Mouse (Mus musculus) telencephalon, adult 2 months (tissue): ENCODE measurements around the gene Gpr153.

ENCODE experiments used
- DNase-seq: peaks from one replicate; pipeline ENCODE4 v3.0.0-alpha.2; 2011; ENCODE audit warnings: low read depth, low spot score

Gene Gpr153

DNA sequence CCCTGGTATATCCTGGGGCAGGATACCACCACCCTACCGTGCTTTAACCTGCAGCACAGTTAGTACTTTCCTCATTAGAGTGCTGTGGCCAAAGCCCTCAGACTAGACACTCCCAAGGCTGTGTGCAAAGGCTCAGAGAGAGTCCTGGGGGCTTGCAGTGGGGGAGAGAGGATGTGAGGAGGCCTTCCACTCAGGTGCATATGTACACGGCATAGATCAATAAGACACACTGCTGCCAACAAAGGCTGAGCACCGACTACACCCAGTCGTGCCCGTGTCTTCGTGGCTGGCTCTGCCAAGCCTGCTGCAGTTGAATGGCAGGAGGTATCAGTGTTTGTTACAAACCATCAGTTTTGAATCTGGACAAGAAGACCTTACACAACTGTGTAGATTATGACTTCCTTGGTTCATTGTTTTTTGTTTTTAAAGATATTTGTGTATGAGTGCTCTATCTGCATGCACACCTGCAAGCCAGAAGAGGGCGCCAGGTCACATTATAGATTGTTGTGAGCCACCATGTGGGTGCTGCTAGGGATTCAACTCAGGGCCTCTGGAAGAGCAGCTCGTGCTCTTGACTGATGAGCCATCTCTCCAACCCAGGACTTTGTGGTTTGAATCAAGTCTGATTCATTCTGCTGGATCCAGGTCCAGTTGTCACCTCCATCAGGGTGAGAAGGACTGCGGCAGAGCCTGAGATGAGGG, 9.0 kb upstream of the Gpr153 start:
- DNase-seq: no peak

DNA sequence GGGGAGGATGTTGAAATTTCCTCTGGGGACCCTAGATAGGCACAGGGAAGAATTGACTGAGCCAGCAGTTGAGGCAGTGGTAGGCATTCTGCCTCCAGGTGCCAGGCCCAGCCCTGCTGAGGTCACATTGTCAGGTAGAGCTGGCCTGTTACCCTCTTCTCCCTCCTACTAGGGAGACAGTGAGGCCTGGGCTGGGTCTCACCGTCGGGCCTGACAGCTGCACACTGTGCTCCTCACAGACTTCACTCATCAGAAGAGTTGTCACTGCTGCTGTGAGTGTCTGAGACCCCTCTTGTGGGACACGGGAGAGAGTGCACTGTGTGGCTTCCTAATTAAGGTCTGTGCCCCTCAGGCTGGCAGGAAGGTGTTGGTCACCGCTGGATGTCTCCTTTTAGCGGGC, 8.2 kb upstream of the Gpr153 start:
- no peak for DNase-seq

DNA sequence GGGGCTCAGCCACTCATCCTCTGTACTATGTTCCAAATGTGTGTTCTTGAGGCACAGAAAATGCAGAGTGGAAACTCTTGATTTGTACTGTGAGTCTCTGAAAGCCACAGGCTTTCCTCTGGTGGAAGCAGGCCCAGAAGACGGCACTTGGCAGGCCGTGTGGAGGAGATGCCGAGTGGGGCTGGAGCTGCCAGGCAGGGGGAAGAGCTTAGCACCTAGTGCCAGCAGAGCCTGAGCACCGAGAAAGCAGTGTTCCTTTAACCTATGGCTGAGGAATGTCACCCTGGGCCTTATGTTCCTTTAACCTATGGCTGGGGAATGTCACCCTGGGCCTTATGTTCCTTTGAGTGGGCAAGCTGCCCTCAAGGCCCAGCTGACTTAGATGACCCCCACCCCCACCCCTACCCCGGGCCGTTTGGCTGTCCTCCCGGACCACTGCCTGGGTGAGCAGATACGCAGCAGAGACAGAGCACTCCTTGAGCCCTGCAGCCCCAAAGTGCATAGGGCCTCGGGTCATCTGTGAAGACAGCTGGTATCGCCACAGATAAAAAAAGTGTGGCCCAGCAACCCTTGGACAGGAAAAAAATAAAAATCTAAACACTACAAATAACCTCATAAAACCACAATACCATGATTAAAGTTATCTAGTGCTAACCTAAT, 7.7 kb upstream of the Gpr153 start:
- DNase-seq: no peak

DNA sequence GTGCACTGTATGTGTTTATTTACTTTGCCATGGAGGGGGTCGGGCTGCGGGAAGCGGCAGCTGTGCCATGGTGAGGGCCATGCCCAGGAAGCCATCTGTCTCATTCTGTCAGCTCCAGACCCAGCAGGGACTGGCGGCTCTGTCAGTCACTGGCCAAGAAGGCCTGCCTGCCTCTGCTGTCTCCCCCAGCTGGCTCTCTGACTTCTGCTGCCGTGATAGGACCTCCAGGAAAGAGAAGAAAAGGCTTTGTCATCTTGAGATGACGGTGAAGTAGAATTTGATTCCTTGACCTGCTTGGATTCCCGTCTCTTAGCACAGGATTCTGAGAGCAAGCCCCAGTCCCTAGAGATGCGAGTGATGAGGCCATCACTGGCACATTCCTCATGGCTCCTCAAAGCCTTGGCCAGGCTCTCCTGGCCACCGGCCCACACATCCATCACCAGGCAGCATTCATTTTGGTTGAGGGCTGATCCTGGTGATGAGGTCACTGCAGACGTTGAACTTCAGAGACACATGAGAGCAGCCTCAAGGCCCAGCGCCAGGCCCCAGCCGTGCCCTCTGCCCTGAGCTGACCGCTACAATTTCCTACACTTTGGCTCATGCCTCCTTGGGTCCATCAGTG, 6.2 kb upstream of the Gpr153 start:
- DNase-seq: no peak

DNA sequence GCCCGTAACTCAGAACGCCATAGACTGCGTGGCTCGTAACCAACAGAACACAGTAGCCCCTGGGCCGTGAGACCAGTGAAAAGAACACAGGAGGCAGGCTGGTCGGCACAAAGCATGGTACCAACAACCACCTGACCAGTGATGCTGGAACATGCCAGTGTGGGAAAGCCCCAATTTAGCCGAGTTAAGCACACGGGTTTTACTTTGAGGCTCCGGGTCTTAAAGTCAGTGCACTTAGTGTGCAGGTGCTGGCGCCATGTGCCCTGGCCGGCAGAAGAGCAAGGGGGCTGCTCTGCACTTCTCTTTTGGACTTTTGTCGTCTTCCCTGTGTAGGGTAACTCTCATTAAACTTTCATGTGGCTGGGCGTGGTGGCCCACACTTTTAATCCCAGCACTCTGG, 4.1 kb upstream of the Gpr153 start:
- DNase-seq: no peak

DNA sequence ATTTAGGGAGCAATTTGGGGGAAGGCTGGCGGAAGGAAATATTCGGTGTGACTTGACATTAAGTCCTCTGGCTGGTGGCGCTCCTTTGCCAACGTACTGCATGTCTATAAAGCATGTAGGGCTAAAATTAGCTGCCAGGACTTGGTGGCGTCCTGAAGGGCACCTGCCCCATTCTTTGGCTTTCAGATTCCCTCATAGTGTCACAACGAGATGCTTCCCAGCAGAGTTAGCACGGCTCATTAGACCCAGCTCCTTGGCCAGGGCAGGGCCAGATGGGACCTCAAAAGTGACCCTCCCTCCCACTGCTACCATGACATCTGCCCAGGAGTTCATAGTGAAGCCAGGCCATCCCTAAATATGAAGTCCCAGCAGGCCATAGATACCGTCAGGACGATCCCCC, 3.4 kb upstream of the Gpr153 start:
- no peak for DNase-seq

DNA sequence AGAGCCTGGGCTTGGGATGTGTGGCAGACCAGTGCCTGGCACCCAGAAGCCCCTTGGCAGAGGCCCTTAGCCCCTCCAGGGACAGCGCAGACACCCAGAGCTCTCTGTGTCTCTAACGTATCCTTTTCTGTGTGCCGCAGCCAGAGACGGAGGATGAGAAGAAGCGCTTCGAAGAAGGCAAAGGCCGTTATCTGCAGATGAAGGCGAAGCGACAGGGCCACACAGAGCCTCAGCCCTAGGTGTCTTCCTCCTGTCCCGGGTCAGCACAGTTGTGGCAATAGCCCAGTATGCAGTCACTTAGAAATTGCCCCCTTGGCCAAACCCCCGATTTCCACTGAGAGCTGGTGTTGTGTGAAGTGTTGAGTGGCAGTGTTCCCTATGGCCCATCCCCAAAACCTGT, 2.7 kb upstream of the Gpr153 start:
- no peak for DNase-seq

DNA sequence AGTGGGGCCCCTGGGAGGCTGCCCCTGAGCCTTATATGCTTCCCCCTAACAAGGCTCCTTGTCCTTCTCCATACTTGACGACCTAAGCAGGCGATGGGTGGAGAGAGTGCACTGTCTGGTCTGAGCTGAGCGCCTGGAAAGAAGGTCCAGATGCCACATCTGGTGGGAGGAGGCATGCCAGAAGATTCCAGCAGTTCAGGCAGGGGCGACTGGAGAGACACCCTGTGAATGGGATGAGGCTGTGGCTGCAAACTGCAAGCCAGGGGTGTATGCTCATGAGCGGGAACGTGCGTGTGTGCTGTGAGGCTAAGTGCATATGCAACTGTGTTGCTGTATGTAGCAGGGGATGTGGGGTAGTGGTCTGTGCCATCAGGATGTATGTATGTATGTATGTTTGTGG, 2.0 kb upstream of the Gpr153 start:
- no peak for DNase-seq

DNA sequence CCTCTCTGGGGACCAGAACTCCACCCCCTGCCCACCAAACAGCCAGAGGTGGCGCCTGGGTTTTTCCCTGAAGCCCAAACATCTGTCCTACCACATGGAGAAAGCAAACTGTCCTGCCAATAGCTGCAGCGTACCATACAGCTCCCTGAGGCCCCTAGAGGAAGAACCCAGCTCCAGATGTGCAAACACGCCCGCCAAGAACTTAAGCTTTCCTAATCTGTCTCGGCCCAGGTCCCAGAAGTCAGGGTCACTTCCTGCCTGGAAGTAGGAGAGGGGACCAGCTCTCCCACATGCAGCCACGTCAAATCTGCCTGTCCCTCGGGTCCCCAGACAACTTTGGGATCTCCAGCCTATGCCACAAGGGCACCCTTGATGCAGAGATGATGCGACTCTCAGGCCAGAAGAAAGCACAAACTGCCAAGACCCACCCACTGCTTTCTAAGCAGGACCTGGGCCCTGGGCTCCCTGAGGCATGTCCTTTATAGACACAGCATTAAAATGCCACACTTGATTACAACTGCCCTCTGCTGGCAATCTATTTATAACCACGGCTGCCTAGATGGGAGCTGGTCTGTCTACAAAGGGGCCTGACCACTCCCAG, 1.5 kb upstream of the Gpr153 start:
- DNase-seq: no peak

DNA sequence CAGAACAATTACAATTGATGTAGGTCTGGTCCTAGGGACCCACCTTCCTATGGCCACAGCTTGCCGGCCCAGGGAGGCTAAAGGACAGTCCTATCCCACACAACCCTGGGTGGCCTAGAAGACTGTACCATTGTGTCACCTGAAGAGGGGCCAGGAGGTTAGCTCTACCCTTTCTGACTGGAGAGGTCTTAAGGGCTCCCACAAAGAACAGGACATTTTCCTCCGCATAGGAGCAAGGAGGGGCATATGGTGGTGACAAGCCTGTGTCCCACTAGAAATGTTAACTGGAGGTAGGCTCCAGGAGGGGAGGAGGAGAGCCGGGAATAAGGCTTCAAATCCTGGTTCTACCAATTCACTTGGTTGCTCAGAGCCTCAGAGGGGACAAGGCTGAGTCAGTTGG, 841 bp upstream of the Gpr153 start:
- DNase-seq: no peak

DNA sequence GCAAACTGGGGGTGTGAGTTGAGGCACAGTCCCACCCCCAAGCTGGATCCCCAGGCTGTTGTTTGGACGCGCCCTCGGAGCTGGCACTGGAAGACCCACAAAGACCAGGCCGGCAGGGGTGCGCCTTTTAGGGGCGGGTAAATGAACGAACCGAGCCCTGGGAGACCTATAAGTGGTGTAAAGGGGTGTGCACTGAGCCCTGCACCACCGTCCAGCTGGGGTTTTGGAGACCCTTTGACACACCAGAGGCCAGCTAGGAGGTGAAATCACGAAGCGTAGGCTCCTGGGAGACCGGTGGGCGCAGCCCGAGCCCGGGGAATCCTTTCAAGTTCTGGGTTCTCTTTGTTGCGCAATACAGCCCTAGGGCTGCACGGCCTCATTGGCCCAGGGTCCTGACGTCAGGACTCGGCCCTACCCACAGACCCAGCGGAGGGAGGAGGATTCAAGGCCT, 674 bp downstream of the Gpr153 start:
- DNase-seq: no peak

DNA sequence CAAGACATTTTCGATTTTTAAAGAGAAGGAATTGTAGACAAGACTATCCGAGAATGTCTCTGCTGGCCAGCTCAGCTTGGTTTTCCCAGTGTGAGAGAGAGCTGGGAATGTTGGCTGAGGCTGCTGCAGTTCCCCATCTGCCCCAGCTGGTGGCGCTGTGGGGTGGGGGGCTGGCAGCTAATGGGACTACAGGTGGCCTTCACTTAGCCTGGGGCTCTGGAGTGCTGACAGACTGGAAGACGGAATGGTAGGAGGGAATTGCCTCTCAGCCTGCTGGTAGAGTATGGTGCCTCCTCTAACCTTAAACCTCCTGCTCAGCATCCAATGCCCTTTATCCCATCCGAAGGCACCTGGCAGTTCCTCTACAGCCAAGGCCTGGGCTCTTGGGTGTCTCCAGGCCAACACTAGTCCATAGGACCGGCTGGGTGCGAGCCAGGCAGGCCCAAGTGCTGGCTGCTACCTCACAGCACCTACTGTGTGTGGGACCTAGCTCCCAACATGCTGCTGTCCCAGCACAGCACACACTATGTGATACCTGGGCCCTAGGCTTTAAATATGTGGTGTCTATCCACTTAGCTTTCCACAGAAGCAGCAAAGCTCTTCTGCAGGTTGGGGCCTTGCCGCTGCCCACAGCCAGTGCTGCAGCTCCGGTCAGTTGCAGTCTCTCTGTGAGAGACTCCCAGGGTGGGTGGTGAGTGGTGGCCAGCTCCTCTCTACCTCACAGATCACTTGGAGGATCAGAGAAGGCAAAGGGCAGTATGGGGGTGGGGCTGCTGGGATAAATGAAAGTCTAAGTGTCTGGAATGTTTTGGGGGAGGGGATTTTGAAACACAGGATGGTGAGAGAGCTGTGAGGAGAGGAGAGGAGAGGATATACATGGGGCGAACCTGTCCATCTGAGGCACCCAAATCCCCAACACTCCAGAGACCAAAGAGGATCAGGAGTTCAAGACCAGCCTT, 2.6 kb downstream of the Gpr153 start:
- no peak for DNase-seq

DNA sequence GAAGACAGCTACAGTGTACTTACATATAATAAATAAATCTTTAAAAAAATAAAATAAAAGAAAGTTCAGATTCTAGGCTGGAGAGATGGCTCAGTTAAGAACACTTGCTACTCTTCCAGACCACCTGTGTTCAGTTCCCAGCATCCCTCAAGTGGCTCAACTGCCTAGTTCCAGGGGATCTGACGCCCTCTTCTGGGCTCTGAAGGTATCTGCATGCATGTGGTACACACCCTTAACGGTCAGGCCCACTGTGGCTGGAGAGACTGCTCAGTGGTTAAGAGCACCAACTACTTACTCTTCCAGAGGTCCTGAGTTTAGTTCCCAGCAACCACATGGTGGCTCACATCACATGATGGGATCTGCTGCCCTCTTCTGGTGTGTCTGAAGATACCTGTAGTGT, 3.9 kb downstream of the Gpr153 start:
- no peak for DNase-seq

DNA sequence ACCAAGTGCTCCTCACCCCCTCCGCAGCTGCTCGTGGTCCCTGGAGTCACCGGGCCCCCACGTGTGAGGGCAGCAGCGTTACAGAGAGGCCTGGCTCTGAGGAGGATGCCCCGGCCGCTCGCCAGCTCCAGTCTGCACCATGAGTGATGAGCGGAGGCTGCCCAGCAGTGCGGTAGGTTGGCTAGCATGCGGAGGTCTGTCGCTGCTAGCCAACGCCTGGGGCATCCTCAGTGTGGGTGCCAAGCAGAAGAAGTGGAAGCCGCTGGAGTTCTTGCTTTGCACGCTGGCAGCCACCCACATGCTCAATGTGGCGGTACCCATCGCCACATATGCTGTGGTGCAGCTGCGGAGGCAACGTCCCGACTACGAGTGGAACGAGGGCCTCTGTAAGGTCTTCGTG, 5.0 kb downstream of the Gpr153 start:
- no peak for DNase-seq

DNA sequence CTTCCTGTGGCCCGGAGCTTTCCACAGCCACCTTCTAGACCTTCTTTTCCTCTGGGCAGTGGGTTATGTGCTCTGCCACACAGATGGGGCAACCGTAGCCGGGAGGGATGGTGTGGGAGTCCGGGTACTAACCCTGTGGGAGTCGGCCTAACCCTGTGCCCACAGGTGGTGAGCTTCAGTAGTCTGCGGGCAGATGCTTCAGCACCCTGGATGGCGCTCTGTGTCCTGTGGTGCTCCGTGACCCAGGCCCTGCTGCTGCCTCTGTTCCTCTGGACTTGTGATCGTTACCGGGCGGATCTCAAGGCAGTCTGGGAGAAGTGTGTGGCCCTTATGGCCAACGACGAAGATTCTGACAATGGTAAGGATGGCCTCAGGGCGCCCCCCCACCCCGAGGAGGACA, 7.6 kb downstream of the Gpr153 start:
- DNase-seq: no peak

DNA sequence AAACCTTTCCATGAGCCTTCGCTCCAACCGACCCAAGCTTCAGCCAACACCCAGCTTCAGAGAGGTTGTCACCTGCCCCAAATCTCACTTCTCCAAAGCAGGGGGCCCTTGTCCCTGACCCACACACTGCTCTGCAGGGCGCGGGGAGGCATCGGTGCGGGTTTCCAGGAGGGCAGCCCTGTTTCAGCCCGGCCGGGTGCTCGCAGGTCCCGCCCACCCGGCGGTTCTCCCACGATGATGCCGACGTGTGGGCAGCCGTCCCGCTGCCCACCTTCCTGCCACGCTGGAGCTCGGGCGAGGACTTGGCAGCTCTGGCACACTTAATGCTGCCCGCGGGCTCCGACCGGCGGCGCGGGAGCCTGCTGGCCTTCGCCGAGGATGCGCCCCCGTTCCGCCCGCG, 8.7 kb downstream of the Gpr153 start:
- DNase-seq: no peak

DNA sequence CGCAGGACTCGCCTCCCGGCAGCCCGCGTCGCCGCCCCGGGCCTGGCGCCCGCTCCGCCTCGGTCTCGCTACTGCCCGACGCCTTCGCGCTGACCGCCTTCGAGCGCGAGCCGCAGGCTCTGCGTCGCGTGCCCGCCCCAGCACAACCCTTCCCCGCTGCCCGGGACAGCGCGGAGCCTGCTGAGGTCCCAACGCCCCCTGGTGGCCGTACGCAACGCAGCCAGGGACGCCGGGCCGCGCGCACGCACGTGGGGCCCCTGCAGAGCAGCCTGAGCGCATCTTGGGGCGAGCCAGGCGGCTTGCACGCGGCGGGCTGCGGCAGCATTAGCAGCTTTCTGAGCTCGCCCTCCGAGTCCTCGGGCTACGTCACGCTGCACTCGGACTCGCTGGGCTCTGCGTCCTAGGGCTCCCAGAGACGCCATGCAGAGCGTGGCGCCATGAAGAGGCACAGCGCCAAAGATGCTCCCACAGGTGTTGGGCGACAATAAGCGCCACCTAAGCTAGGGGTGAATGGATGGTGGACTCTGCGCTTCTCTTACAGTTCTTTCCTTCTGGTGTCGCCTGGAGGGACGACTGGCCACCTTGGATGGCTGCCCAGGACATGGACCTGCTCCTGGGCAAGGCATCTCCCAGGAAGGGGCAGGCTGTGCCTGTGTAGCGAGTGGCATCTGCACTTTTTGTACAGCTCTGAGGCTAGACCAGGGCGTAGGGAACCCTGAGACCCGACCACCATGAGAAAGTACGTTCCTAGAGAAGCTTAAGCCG, 9.3 kb downstream of the Gpr153 start:
- no peak for DNase-seq

DNA sequence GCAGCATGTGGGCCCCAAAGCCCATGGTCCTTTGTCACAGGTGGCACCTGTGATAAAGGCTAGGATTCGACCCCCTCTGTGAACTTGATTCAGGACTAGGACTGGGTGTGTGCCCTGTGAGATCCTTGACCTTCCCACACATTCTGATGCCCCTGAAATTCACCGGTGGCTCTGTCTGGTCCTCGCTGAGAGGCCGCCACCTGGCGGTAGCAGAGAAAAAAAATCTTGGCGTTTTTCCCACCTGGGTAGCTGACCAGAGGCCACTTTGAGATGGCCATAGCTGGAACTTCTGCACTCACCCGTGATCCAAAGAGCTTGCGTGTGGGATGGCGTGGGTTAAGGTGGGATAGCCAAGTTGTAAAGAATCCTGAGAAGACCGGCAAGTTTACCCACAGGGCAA, 11.5 kb downstream of the Gpr153 start:
- no peak for DNase-seq

DNA sequence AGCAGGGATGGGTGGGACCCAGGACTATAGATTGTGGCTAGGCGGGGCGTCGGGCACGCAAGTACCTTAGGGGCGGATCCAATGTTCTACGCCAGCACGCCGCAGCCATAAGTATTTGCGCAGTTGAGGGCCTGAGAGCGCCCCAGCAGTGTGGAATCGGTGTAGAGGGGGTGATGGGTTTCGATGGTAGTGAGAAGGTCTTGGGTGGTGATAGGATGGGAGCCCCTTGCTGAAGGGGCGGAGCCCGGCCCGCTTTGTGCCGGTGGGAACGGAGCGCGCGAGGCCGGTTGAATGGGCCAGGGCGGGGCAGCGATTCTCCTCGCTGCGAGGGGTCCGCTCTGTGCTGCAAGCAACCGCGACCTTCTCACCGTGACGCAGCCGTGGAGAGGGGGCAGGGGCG, 12.2 kb downstream of the Gpr153 start:
- DNase-seq: no peak

DNA sequence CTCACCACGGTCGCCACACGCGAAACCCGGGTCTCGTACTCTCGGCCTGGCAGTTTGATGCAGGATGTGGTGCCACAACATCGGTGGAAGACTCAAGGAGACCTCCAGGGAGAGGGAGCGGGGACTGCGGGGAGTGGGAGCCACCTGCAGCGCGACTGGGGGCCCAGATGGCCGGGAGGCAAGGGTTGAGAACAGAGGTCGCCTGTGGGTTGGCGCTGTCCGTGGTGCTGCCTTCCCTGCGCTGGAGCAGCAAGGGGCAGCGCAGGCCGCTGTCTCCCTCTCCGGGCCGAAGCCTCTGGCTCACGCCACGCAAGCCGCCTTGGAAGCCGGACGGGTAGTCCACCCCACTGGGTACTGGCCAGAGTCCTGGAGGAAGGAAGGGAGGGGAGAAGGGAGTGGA, 12.9 kb downstream of the Gpr153 start:
- DNase-seq: no peak
